Mouse (Mus musculus) midbrain, embryonic 15.5 days (tissue): ENCODE measurements at regions not wholly inside any gene's neighbourhood (a gene's known extent, or its start where the extent isn't known, plus 50 kb on each side); places are given as distances from the start of the nearest gene placed in this dataset.
A peak's percentile ranks its signal among the peaks of the same experiment; 100 is the strongest.

Source experiments
- ATAC-seq: fragments of 200-750 bp; cut with Nextera tagmentation; replicated peaks from 2 replicates; pipeline ENCODE4 v1.8.0; 2017; ENCODE audit warnings: moderate TSS enrichment
- H3K27ac ChIP-seq: fragments of 300-500 bp; sonication (generic); 2 replicates; pipeline ENCODE4 v1.5.1; 2015; ENCODE audit warnings: mild to moderate bottlenecking, inconsistent platforms
- H3K27me3 ChIP-seq: fragments of 300-500 bp; sonication (generic); replicated peaks from 2 replicates; pipeline ENCODE4 v1.6.1; 2015; ENCODE audit warnings: inconsistent platforms
- H3K36me3 ChIP-seq: fragments of 300-500 bp; sonication (generic); replicated peaks from 2 replicates; pipeline ENCODE4 v1.6.1; 2015; ENCODE audit warnings: inconsistent platforms
- H3K4me1 ChIP-seq: fragments of 300-500 bp; sonication (generic); 2 replicates; pipeline ENCODE4 v1.6.1; 2015; ENCODE audit warnings: inconsistent platforms
- H3K4me2 ChIP-seq: fragments of 300-500 bp; sonication (generic); 2 replicates; pipeline ENCODE4 v1.6.1; 2015; ENCODE audit warnings: inconsistent platforms, mild to moderate bottlenecking, moderate library complexity
- H3K4me3 ChIP-seq: fragments of 300-500 bp; sonication (generic); 2 replicates; pipeline ENCODE4 v1.5.1; 2015; ENCODE audit warnings: mild to moderate bottlenecking, inconsistent platforms
- H3K9ac ChIP-seq: fragments of 300-500 bp; sonication (generic); 2 replicates; pipeline ENCODE4 v1.6.1; 2015; ENCODE audit warnings: mild to moderate bottlenecking, inconsistent platforms
- H3K9me3 ChIP-seq: fragments of 300-500 bp; sonication (generic); 2 replicates; pipeline ENCODE4 v1.6.1; 2016; ENCODE audit warnings: inconsistent platforms
- WGBS: fragments of 180-500 bp; shearing (Covaris S2); methylation state at CpG from one replicate; pipeline ENCODE4 v1.1.7; 2015; ENCODE audit warnings: mixed read lengths; 5-methylcytosine and 5-hydroxymethylcytosine counted together

DNA sequence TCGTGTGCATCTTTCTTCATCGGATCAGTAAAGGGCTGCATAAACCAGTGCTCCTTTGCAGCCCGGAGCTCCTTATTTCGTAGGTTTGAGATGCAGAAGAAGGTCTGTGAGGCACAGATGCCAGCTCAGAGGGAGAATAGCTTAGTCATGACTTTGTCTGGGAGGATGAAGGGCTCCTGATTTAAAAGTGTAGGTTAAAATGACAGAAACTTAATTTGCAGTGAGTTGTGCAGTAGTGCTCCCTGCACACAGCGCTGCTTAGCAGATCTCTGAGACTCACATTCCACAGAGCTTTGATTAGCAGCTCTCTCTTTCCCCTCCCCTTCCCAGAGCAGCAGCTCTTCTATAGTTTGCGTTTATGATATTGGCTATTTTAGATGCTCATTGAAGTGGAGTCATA, 200.9 kb downstream of the Vrk1 start:
- Histone ChIP-seq H3K9ac (no peak overlapping the region), H3K36me3 (no peaks in the 10 kb centered on the region), H3K27me3 (no peaks in the 10 kb centered on the region), H3K4me3 (no peak overlapping the region), H3K4me1 (no peaks in the 10 kb centered on the region), H3K4me2 (no peak overlapping the region), H3K27ac (no peak overlapping the region), H3K9me3 (no peaks in the 10 kb centered on the region)
- 74% methylated on average over 6 of the region's 6 CpGs for WGBS
- ATAC-seq: no peak

DNA sequence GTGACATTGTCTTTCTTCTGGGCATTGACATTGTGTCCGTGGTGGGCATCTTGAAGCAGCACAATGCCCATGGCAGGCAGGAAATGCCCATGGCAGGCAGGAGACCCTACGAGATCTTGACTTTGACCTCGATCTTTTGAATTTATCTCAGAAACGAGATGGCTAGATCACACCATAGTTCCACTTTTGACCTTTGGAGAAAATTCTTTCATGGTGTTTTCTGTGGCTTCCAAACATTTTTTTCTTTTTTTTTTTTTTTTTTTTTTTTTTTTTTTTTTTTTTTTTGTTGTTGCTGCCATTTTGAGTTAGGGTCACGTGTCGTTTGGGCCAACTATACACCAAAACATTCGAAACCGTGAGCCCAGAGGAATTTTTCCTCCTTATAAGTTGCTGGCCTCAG, 201.5 kb downstream of the Vrk1 start:
- H3K4me3 ChIP-seq: no peak overlapping the region
- H3K9ac ChIP-seq: no peak overlapping the region
- no peaks in the 10 kb centered on the region for H3K9me3 ChIP-seq
- H3K27ac ChIP-seq: no peak overlapping the region
- ATAC-seq: no peak
- no peaks in the 10 kb centered on the region for H3K36me3 ChIP-seq
- H3K4me2 ChIP-seq: no peak overlapping the region
- 82% methylated on average over 8 of the region's 8 CpGs for WGBS
- H3K27me3 ChIP-seq: no peaks in the 10 kb centered on the region
- no peaks in the 10 kb centered on the region for H3K4me1 ChIP-seq

DNA sequence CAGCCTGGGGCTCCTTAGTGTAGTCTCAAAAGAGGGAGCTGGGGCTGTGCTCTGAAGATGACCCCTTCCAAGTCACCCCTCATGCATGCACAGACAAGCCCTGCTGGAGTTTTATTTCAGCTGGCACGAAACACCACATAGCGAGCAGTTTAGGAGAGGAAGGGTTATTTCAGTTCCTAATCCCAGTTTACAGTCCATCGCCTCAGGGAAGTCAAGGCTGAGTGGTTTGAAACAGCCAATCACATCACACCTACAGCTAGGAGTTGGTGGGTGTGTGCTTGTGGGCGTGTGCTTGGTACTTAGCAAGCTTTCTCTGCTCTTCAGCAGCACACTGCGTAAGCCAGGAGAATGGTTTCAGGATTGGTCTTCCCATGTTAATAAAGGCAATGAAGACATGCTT, 202.4 kb downstream of the Vrk1 start:
- H3K27me3 ChIP-seq: no peaks in the 10 kb centered on the region
- no peaks in the 10 kb centered on the region for H3K36me3 ChIP-seq
- H3K9ac ChIP-seq: no peak overlapping the region
- WGBS: 69% methylated on average over 5 of the region's 5 CpGs
- no peak overlapping the region for H3K4me3 ChIP-seq
- no peaks in the 10 kb centered on the region for H3K4me1 ChIP-seq
- no peak for ATAC-seq
- H3K4me2 ChIP-seq: no peak overlapping the region
- H3K9me3 ChIP-seq: no peaks in the 10 kb centered on the region
- no peak overlapping the region for H3K27ac ChIP-seq

- no peak for ATAC-seq
- Histone ChIP-seq H3K4me3 (no peak overlapping the region), H3K9me3 (no peaks in the 10 kb centered on the region), H3K27me3 (no peaks in the 10 kb centered on the region), H3K9ac (no peak overlapping the region), H3K4me2 (no peak overlapping the region), H3K4me1 (peaks cover 19% of the 10 kb centered on the region), H3K36me3 (no peaks in the 10 kb centered on the region), H3K27ac (no peak overlapping the region)
- WGBS: 13% methylated on average over 3 of the region's 3 CpGs
Observed at GRCm38 (mm10) chr12:106220071-106220470, 210.0 kb downstream of the Vrk1 start.

DNA sequence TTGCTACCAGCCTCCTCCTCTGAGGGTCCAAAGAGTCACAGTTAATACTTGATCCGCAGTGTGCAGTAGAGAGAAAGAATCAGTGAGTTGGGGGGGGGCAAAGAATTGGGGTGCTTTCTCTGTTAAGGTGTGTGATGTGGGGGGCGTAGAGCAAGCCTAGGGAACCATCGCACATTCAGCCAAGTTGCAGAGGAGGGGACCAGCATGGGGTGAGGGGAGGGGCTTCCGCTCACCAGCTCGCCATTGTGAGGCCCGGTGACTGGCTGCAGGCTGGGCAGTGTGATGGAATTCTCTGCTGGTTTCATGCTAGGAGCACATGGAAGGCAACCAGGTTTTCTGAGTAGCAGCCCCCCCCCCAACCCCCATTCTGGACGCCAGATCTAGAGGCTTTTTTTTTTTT, 216.2 kb downstream of the Vrk1 start:
- no peaks in the 10 kb centered on the region for H3K36me3 ChIP-seq
- H3K27me3 ChIP-seq: no peaks in the 10 kb centered on the region
- ATAC-seq: 0 out of 2 replicates have a peak, but pooled peaks have one; percentile 43
- 17% methylated on average over 7 of the region's 7 CpGs for WGBS
- H3K4me1 ChIP-seq: peaks cover 37% of the 10 kb centered on the region
- H3K27ac ChIP-seq: no peak overlapping the region
- no peaks in the 10 kb centered on the region for H3K9me3 ChIP-seq
- no peak overlapping the region; the same call in 1 of the 2 replicates for H3K4me2 ChIP-seq
- H3K9ac ChIP-seq: no peak overlapping the region
- no peak overlapping the region for H3K4me3 ChIP-seq

- Histone ChIP-seq H3K4me3 (peak overlapping the region; percentile 15; the same call in 1 of the 2 replicates), H3K9me3 (no peaks in the 10 kb centered on the region), H3K9ac (no peak overlapping the region), H3K27ac (peak overlapping the region; percentile 63), H3K4me2 (peak overlapping the region; percentile 44), H3K36me3 (no peaks in the 10 kb centered on the region), H3K27me3 (no peaks in the 10 kb centered on the region), H3K4me1 (peaks cover 37% of the 10 kb centered on the region)
- ATAC-seq: 0 out of 2 replicates have a peak, but pooled peaks have one; percentile 37
- 11% methylated on average over 25 of the region's 25 CpGs for WGBS
Observed at GRCm38 (mm10) chr12:106226776-106227562, 216.9 kb downstream of the Vrk1 start.

DNA sequence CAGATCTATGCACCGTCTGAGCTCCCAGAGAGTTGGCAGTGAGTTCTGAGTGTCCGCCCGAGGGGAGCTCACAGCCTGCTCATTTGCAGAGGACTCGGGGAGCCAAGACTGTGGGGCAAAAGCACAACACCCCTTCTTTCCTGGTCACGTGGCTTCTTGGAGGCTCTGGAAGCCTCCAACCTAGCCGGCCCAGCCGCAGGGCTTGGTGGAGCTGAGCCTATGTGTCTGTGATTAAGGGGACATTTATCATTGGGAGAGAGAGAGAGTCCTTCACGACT, 217.5 kb downstream of the Vrk1 start:
- Histone ChIP-seq H3K27ac (peak overlapping the region; percentile 63), H3K9ac (no peak overlapping the region), H3K4me3 (no peak overlapping the region), H3K4me2 (peak overlapping the region; percentile 44), H3K36me3 (no peaks in the 10 kb centered on the region), H3K9me3 (no peaks in the 10 kb centered on the region), H3K4me1 (peaks cover 37% of the 10 kb centered on the region), H3K27me3 (no peaks in the 10 kb centered on the region)
- 0 out of 2 replicates have a peak, but pooled peaks have one; percentile 4 for ATAC-seq
- 31% methylated on average over 8 of the region's 8 CpGs for WGBS

- H3K4me2 ChIP-seq: no peak overlapping the region
- no peaks in the 10 kb centered on the region for H3K36me3 ChIP-seq
- H3K9ac ChIP-seq: no peak overlapping the region
- peaks cover 9% of the 10 kb centered on the region; the same call in 1 of the 2 replicates for H3K4me1 ChIP-seq
- H3K4me3 ChIP-seq: no peak overlapping the region
- no peak for ATAC-seq
- 12% methylated on average over 10 of the region's 10 CpGs for WGBS
- no peaks in the 10 kb centered on the region for H3K27me3 ChIP-seq
- no peak overlapping the region for H3K27ac ChIP-seq
- H3K9me3 ChIP-seq: no peaks in the 10 kb centered on the region
Observed at GRCm38 (mm10) chr12:106245178-106245840, 235.3 kb downstream of the Vrk1 start.

DNA sequence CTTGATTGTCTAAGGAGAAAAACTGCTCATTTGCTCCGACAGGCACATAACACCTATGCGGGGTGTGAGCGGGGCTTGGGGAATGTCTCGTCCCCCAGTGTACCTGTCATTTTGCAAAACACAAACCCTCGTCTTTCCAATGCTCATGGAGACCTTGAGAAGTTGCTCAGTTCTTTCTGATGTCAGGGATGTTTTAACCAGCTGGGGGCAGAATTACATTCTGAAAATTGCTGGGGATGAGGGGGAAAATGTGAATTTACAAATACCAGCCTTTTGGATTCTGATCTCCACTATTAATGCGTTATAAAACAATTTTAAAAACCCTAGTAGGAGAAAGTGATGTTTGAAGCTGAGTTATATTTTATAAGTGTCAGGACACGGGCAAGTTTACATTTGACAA, 263.6 kb downstream of the Vrk1 start:
- H3K27me3 ChIP-seq: no peaks in the 10 kb centered on the region
- H3K36me3 ChIP-seq: no peaks in the 10 kb centered on the region
- no peaks in the 10 kb centered on the region for H3K9me3 ChIP-seq
- H3K4me3 ChIP-seq: no peak overlapping the region
- no peak overlapping the region for H3K27ac ChIP-seq
- 74% methylated on average over 7 of the region's 7 CpGs for WGBS
- no peaks in the 10 kb centered on the region for H3K4me1 ChIP-seq
- H3K4me2 ChIP-seq: no peak overlapping the region
- H3K9ac ChIP-seq: no peak overlapping the region
- ATAC-seq: no peak

- H3K9ac ChIP-seq: no peak overlapping the region
- no peaks in the 10 kb centered on the region for H3K27me3 ChIP-seq
- no peak overlapping the region for H3K27ac ChIP-seq
- no peaks in the 10 kb centered on the region for H3K4me1 ChIP-seq
- 90% methylated on average over 14 of the region's 14 CpGs for whole genome bisulfite sequencing
- H3K9me3 ChIP-seq: no peaks in the 10 kb centered on the region
- no peak for ATAC-seq
- no peak overlapping the region for H3K4me2 ChIP-seq
- no peaks in the 10 kb centered on the region for H3K36me3 ChIP-seq
- no peak overlapping the region for H3K4me3 ChIP-seq
Observed at GRCm38 (mm10) chr12:106277886-106278285, 267.9 kb downstream of the Vrk1 start.

DNA sequence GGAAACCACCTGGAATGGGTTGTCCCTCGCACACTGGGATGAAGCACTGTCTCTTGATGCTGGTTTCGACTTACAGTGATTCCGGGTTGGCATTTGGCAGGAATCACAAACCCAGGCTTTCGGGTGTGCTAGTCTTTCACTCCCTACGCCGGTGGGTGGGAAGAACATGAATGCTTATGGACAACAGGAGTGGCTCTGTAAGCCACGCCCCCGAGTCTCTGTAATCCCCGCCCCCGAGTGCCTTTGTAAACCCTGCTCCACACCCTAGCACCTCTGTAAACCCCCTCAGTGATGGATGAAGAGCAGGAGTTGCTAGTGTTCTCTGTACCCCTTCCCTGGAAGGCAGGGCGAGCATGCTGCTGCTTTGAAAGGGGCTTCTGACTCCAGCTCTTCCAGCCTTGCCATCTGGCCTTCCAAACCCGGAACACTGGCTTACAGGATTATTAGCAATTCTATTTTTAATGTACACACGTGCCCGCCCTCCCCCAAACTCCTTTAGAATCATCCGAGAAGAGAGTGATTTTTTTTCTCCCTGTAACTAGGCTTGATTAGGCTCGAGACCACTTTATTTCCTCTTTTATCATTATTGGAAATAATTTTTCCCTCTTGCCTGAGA, 272.6 kb downstream of the Vrk1 start:
- H3K36me3 ChIP-seq: no peaks in the 10 kb centered on the region
- H3K4me1 ChIP-seq: no peaks in the 10 kb centered on the region
- no peaks in the 10 kb centered on the region for H3K9me3 ChIP-seq
- H3K27ac ChIP-seq: no peak overlapping the region
- H3K9ac ChIP-seq: no peak overlapping the region
- H3K4me2 ChIP-seq: no peak overlapping the region
- no peak for ATAC-seq
- H3K27me3 ChIP-seq: no peaks in the 10 kb centered on the region
- no peak overlapping the region for H3K4me3 ChIP-seq
- 65% methylated on average over 16 of the region's 16 CpGs for WGBS

- H3K27ac ChIP-seq: no peak overlapping the region
- H3K4me1 ChIP-seq: no peaks in the 10 kb centered on the region
- no peaks in the 10 kb centered on the region for H3K36me3 ChIP-seq
- H3K9me3 ChIP-seq: no peaks in the 10 kb centered on the region
- no peaks in the 10 kb centered on the region for H3K27me3 ChIP-seq
- WGBS: 87% methylated on average over 8 of the region's 8 CpGs
- no peak for ATAC-seq
- H3K4me2 ChIP-seq: no peak overlapping the region
- no peak overlapping the region for H3K9ac ChIP-seq
- no peak overlapping the region for H3K4me3 ChIP-seq
Observed at GRCm38 (mm10) chr12:106284814-106285213, 274.8 kb downstream of the Vrk1 start.
